Mouse (Mus musculus) c-Kit-positive CD71-positive TER-119-negative erythroid progenitor cells, embryonic 14.5 days (primary cell): ENCODE measurements at regions not wholly inside any gene's neighbourhood (a gene's known extent, or its start where the extent isn't known, plus 50 kb on each side); places are given as distances from the start of the nearest gene placed in this dataset.

Source experiments
- DNase-seq: peaks from one replicate; pipeline ENCODE4 v3.0.0-alpha.2; 2013; ENCODE audit warnings: low read depth

DNA sequence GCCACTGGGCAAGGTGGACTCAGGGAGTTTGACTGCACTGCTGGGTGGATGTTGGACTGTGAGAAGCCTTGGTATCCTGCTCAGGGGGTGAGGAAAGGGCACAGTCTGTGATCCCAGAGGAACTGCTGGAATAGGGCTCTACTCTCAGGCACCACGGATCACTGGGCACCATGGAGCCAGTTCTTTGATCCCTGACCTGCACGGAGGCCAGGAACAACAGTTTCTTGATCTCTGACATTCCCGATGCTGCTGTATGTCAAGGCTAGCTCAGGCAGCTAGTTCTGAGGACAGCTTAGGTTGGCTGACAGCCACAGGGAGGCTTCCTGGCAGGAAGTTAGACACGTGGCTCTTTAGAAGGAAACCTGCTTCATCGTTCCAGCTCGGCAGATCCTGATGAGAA is 289.5 kb upstream of the Slit2 start:
- DNase-seq, result no peak

DNA sequence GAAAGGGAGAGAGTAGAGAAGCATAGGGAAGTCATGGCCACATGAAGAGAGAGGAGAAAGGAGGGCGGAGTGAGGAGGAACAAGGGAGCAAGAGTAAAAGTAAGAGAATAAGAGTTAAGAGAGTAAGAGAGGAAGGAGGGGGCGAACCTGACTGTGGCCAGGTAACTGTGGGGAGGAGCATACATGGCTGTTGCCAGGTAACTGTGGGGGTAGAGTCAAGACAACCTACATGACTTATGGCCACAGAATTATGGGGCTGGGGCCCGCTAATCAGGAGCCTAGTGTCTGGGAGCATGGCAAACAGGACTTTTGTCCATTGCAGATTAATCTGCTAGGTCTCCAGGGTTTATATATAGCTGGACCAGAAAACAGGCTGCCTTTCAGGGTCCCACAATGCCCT is 289.0 kb upstream of the Slit2 start:
- DNase-seq, result no peak

DNA sequence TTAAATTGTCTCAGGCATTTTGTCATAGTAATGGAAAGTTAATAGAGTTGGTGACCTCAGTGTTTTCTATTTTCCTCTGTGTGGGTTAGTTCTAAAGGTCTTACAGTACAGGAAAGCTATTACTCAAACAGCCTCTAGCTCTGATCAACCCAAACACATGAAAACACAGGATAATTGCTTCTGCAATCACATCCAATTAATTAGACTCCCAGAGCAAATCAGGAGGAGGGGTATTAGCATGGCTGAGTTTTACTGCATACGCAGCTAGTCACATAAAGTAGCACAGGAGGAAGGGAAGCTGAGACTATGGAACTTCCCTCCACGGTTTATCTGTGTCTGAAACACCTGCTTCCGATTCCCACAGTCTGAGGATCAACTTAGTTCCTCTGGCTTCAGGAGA is 288.3 kb upstream of the Slit2 start:
- DNase-seq, result no peak

DNA sequence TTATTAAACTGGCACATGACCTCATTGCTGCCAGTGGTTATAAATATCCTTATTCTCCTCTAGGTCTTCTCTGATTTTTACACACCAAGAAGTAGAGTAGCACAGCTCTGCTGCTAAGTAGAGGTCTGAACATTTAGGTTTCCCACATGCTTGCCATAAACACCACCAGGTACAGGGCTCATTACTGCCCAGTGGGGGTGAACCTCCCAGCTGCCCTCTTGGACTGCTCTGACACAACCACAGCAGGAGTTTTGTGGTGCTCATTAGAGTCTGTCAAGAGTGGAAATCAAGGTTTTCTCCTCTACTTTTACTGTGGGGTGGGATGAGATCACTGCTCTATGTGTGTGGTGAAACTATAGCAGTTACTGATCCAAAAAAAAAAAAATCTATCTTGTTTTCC is 271.4 kb upstream of the Slit2 start:
- DNase-seq, result no peak

- no peak for DNase-seq
Measured at GRCm38 (mm10) chr5:47714333-47714732, 268.6 kb upstream of the Slit2 start.

GRCm38 (mm10) chr5:47724911-47725310 is 258.0 kb upstream of the Slit2 start:
- no peak for DNase-seq

GRCm38 (mm10) chr5:47742727-47743126 is 240.2 kb upstream of the Slit2 start:
- DNase-seq, result no peak

- DNase-seq, result no peak
Measured at GRCm38 (mm10) chr5:47745177-47745576, 237.8 kb upstream of the Slit2 start.

GRCm38 (mm10) chr5:47751907-47752306 is 231.0 kb upstream of the Slit2 start:
- no peak for DNase-seq

GRCm38 (mm10) chr5:47772642-47773353 is 210.1 kb upstream of the Slit2 start:
- peak; percentile 58 for DNase-seq

DNA sequence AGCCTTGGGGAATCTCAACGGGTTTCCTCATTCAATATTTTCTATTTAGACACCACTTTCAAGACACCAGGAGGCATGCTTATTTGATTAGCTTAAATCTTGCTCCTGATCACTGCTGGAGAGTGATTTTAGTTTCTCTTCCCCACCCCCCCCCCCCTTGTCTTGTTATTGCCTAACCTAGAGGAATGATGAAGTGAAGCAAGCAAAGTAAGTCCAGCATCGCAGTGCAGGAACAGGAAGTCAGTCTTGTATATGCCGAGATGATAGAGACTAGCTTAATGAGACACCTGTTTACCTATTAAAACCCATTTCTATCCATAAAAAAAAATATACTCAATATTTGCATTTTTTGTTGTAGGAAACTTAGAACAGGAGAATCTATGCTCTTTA is 209.6 kb upstream of the Slit2 start:
- no peak for DNase-seq

GRCm38 (mm10) chr5:47780861-47781260 is 202.1 kb upstream of the Slit2 start:
- no peak for DNase-seq

DNA sequence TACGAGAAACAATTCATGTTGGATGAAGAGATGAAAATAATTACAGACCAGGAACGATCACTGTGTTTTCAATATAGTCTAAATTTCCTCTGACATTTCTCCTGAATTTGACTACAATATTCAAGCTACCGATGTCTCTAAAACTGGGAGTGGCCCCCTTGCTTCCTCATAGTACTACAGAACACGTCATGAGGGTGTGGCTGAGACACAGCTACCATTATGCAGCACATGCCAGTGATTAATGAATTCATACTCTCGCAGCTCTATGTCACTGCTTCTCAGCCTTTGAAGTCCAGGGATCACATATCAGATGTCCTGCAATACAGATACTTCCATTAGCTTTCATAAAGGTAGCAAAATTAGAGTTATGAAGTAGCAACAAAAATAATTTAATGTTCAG is 201.3 kb upstream of the Slit2 start:
- DNase-seq, result no peak

DNA sequence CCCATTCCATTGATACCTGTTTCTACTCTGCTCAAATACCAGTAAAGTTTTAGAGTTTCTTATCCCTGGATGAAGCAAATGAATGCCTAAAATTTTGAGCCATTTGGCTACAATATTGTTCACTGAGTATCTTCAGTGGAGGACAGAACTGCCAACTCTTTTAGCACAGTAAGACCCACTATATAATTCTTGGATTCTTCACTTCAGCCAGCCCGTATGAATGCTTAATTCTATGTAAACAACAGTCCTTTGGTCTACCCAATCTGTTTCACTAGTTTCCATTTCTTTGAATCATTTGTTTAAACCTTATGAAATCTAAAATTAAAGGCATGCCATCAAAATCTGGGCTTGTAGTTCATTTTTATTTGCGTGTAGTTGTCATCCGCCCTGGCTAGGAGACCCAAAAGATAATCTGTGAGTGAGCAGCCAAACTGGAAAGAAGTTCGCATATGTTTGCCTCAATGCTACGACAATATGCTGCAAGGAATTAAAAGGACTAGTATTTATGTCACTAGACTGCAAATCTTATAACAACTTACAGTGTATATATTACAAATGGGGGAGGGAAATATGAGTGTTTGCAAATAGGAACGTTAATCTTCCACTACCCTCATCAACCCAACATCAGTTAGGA is 188.2 kb upstream of the Slit2 start:
- no peak for DNase-seq

GRCm38 (mm10) chr5:47795273-47795672 is 187.7 kb upstream of the Slit2 start:
- no peak for DNase-seq

DNA sequence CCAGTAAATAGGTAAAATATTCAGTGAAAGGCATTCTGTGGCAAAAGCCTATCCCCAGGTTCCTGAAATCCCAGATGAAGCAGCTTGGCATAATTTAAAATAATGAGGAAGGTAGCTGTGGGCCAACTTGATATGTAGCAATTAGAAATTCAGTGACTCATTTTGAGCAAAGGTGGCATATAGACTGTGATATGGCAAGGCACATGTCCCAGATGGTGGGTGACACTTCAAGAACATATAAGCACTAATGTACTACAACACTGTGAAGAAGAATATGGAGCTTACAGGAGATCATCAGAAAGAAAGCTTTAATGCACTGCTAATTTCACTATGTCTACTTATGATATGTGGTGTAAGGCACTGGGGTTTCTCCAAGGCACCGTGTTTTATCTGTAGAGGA is 162.0 kb upstream of the Slit2 start:
- no peak for DNase-seq

DNA sequence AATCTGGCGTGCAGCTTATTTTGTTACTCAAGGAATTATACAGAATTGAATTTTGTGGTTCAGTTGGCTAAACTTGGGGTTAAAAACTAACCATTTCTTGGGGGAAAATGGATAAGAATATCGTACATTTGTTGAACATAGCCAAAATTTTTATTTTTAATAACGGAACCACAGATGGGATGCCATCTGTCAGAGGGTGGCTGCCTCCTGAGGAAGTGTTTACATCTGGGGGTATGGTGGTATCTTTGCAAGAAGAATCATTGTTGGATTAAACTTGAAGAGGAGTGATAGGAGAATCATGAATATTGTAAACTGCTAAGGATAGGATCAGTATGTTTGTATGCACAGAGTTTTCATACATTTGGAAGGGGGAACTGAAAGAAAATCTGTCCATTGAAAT is 144.9 kb upstream of the Slit2 start:
- DNase-seq, result no peak

DNA sequence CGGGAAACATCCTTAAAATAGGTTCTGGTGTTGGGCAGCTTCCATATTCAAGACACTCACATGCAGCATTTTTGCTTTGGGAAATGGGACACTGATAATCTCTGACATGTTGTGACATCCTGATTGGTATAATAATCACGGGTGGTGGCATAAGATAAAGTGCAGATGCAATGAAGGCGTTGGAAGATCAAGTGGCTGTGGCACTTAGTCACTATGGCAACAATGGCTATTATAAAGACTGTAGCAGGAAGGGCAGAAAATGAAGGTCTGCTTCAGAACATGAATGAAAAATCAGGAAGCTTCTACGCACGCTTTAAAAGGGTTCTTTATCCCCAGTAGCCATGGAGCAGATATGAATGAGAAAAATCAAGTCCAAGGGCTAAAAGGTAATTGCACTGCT is 113.2 kb upstream of the Slit2 start:
- no peak for DNase-seq
